Mouse (Mus musculus): ENCODE measurements at regions not wholly inside any gene's neighbourhood (a gene's known extent, or its start where the extent isn't known, plus 50 kb on each side); places are given as distances from the start of the nearest gene placed in this dataset.

DNA sequence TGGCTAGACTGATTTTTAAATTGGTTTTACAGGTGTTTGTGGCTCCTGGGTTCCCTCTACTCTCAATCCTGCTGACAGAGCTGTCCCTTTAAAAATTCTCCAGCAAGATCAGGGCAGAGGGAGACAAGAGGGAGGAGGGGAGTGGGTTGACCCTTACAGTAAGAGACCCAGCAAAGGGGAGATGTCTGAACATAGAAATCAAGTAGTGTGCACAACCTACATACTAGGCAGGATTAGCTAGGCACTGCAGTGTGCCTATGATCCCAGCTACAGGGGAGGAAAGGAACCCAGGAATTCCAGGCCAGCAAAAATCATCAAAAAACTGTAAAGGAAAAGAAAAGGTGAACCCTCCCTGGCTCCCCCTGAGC is 113.2 kb upstream of the Thy1 start:
- no peak for DNase-seq (ENCODE audit: low read depth)

DNA sequence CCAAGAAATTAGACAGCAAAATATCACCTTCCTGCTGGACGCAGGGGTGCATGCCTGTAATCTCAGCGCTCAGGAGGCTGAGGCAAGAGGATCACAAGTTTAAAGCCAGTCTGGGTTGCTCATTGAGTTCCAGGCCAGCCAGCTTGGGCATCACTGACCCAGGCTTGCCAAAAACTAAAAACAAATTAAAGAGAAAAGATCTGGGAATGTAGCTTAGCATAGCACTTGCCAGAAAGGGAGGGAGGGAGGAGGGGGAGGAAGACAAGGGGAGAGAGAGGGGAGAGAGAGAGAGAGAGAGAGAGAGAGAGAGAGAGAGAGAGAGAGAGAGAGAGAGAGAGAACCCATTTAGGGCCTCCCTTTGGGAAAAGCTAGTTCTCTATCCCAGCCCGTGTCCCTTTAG is 112.7 kb upstream of the Thy1 start:
- DNase-seq (ENCODE audit: low read depth) = no peak

DNA sequence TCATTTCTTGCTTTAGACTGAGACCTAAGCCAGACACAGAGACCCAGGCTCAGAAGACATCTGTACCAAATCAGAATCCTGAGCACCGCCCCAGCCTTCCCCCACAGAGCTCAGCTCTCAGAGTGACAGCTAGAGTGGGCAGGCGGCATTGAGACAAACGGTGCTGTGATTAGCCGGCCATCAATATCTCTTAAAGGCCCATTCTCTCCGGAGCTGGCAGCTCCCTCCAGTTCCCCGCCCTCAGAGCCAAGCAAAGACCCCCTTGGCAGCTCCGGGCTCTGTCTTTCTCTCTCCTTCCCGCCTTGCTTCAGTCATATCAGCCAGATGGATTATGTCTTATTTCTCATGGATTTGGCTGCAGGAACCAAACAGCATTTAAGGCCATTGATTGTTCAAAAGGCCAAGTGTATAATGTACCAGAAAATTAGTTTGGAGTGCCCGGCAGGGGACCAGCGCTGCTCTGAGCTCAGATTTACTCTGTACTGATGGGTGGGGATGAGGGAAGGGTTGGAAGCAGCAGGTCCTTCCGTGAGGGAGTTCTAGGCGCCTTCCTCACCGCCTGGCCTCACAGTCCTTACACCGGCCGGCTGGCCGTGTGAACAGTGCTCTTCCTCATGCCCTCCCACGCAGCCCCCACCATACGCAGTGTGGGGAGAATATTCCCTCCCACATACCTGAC is 109.0 kb upstream of the Thy1 start:
- DNase-seq (ENCODE audit: low read depth) = no peak

DNA sequence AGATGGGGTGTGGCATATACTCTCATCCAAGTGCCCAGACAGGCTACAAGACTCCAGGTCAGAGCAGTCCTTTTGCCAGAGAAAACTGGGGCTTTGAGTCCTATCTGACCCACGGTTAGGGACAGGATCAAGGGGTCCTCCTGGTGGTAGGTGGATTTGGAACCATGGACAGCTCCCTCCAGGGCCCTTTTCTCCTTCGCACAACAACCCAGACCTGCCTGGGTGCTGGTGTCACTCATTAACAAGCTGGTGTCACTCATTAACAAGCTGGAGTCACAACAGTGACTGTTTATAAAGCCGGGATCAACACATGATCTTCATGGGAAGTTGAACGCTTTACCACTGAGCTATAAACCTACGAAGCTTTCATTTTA is 108.5 kb upstream of the Thy1 start:
- DNase-seq (ENCODE audit: low read depth) = no peak

DNA sequence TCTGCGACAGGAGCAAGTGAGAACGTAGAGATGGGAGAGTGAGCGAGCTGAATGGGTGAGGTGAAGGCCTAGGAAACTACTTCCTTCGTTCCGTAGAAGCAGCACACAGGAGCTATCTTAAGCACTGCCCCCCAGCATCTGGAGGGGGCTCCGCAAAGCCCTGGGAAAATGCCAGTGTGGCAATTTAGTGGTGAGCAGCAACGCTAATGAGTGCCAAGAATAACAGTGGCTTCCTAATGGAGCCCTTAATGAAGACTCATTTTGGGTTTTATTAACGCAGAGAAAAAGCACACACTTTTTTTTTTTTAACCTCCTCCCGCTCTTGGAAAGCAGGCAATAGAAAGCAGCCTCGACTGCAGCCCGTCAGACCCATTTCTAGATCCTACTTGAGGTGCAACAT is 103.8 kb upstream of the Thy1 start:
- no peak for DNase-seq (ENCODE audit: low read depth)

DNA sequence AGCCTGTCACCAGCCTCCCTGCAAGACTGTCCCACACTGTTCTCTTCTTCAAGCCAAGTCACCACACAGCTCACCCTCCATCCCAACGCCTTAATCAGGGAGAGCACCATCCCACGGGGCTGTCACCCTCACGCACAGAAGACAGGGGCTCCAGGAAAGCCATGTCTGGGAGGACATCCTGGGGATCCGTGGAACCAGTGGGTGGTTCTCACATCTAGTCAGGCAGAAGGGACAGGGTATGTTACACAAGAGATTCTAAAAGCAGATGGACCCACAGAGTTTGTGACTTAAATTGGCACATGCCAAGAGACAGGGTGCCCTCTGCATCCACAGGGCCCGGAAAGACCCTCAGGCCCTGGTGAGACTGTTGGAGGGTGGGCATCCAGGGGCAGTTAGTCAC is 101.0 kb upstream of the Thy1 start:
- no peak for DNase-seq (ENCODE audit: low read depth)

DNA sequence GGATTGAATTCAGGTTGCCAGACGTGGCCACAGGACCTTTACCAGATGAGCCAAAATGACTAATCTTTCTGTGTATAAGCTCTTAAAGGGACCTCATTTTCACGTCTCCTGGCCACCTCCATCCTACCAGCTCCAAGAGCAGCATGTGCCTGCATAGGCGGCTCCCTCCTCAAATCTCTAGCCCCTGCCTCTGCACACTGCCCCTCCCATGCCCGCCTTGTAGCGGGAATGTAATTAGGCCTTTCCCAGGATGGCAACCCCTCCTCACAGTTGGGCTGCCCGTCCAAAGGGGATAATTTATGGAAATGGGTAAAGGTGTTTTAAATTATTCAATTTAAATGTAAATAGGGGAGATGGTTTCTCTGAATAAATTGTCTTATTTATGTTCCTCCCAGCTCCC is 99.7 kb upstream of the Thy1 start:
- no peak for DNase-seq (ENCODE audit: low read depth)

DNA sequence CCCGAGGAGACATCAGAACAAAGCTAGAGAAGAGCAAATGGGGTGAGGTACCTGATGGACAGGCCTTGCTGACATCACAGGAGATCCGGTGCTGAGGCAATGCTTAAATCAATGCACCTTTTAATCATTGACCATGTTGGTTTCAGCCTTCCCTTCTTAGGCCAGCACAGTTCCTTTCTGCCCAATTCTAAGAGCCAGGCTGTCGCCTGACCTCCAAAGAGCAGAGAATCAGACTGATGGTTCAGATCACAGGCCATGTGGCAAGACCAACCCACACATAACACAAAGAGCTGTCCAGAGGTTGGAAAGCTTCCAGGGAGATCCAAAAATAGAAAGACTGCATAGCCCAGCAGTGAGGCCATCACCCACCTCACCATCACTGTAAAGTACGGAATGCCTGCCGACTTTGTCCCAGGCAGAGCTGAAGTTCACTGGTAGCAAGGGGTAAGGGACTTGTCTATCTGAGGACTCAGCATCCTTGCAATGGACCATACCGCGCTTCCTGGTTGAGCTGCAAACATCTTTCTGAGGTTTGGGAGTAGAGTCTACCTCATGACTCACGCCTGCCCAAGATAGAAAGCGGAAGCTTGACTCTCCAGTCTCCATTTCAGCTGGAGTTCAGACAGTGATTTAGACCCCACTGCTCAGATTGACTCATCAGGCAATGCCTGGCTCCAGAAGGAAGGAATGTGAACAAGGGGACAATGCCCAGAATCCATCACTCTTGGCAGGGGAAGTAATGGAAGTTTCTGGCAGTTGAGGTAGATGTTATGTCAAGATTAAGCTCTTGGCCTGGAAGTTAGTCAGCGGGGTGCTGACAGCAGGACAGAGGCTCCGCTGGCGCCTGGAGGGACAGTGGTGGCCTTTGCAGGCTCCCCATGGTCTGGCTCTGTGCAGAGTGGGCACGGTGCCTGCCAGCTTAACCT is 98.1 kb upstream of the Thy1 start:
- no peak for DNase-seq (ENCODE audit: low read depth)

DNA sequence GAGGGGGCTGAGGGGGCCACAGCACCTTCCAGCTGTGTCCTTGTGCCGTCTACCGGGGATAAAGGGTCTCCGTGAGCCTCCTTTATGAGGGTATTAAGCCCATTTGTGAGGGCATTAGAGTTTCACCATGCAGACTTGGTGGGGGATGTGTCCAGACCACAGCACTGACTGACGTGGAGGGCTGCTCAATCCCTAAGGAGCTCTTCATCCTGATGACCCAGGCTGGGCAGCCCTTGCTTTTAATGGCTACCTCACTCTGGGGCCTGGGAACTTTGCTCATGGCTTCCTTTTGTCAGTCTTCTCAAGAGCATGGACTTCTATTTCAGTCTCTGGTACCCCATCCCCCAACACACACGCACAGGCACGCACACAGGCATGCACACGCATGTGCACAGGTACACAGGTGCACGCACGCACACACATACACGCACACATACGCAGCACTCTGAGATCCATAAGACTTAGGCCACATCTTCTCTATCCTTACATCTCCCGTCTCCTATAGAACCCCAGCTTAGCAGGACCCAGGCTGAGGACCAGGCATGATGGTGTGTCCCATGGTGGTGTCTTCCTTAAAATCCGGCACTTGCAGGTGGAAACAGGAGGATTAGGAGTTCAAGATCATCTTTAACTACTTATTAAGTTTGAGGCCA is 97.1 kb upstream of the Thy1 start:
- DNase-seq (ENCODE audit: low read depth) = no peak

DNA sequence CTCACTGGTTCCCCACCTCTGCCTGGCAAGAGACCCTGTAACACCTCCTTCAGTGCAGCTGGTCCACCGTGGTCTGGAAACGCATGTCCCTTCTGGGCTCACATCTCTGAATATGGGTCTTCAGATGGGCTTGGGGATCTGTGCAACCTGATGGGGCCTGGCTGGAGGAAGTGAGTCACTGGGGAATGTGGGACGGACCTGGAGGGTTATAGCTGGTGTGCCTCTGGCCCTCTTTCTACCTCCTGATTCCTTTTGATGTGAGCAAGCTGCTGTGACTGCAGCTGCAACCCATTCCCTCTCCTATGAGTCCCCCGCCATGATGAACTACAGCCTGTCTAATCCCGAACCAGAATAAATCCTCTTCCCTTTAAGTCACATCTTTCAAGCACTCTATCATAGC is 96.1 kb upstream of the Thy1 start:
- DNase-seq (ENCODE audit: low read depth) = no peak

DNA sequence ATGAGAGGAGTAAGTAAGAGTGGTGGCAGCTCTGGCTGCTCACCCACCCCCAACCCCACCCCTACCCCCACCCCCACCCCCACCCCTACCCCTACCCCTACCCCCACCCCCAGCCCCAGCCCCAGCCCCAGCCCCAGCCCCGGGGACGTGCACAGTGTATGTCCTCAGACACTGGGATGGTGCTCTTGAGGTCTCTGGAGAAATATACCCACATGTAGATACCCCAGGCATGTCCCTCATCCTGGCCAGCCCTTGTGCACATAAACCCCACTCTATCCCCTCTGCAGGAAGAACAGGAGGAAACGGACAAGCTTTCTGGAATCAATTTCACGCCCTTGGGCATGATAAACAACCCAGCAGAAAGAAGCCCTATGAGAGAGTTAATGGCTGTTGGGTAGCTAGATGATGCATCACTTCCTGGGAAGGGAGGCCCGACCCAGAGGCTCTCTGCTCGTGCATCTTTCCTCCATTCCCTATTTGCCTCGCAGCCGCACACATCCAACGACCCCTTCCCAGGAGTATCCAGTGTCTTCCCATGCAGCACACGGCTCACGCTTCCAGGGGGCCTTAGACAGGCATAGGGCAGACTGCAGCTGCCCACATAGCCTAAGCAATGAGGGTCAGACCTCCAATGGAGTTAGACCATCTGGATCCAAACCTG is 95.6 kb upstream of the Thy1 start:
- DNase-seq (ENCODE audit: low read depth) = no peak

DNA sequence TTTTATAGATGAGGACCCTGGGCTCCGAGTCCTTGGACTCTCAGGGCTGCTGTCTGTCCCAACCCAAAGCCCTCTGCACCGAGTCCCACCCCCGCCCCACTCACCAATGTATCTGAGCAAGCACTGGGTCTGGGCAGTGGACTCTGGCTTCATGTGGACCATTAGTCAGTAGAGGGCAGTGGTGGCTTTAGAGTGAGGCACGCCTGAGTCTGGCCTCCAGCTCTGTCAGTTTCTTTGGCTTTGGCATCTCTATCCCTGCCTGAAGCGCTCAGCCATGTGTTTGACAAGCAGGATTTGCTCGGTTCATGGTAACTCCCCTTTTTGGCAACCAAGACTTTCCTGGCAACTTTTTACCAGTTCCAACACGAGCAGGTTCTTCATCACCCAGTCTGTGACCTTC is 90.1 kb upstream of the Thy1 start:
- DNase-seq (ENCODE audit: low read depth) = no peak

DNA sequence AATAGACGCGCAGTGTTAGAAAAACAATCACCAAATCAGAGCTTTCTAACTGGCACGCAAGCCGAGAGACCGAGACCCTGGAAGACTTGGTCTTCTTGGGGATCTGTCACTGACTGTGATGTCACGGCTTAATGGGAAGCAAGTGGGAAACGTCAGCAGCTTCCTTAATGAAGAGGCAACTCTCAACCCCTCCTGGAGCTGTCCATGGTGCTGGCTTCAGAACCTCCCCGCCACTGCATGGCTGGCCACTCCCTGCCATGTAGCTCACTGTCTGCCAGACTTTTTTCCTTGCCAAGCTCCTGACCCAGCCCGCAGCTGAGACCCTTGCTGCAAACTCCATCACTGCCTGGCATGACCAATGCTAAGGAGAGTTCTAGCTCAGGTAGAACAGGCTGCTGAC is 83.6 kb upstream of the Thy1 start:
- DNase-seq (ENCODE audit: low read depth) = no peak

DNA sequence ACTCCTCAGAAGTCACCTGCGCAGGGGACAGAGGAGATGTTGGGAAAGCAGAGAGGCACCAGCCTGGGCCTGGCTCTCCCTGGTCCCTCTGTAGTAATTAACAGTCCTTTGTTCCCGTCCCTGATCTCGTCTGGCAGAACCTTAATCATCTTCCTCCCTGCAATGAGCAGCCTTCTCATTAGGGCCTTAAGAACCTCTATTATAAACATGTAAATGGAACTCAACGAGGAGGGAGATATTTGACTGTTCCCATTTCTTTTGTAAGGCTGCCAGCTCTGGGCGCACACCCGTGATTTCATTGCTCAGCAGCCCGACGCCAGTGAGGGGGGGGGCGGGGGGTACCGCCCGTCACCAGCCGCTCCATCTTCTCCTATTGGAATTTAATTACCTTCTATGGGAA is 81.8 kb upstream of the Thy1 start:
- DNase-seq (ENCODE audit: low read depth) = no peak

DNA sequence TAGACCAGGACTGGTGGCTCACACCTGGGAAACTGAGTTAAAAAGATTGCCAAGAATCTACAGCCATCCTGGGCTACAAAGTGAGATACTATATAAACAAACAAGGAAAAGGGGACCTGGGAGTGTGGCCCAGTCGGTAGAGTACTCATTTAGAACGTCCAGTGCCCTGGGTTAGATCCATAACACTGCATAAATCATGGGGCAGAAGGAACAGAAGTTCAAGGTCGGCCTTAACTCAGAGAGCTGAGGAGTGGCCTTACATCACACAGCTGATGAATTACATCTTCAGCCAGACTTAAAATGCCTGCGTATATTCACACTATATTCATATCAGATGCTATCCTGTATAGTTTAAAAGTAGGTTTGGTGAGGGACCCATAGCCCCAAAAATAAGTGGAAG is 78.0 kb upstream of the Thy1 start:
- DNase-seq (ENCODE audit: low read depth) = no peak

DNA sequence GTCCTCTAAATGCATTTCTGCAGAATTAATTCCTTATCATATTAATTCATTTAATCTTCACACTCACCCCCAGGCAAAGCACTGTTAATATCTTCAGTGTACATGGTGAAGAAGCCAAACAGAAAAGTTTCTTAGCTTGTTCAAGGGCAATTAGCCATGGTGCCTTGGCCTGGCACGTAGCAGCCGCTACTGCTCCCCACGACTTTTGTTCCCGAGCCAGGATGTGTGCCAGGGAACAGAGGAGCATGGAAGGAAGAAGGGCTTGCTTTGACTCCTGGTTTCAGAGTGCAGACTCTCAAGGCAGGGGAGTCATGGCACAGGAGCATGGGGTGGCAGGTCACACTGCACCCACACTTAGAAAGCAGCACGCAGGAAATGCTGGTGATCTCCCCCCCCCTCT is 77.4 kb upstream of the Thy1 start:
- DNase-seq (ENCODE audit: low read depth) = no peak

DNA sequence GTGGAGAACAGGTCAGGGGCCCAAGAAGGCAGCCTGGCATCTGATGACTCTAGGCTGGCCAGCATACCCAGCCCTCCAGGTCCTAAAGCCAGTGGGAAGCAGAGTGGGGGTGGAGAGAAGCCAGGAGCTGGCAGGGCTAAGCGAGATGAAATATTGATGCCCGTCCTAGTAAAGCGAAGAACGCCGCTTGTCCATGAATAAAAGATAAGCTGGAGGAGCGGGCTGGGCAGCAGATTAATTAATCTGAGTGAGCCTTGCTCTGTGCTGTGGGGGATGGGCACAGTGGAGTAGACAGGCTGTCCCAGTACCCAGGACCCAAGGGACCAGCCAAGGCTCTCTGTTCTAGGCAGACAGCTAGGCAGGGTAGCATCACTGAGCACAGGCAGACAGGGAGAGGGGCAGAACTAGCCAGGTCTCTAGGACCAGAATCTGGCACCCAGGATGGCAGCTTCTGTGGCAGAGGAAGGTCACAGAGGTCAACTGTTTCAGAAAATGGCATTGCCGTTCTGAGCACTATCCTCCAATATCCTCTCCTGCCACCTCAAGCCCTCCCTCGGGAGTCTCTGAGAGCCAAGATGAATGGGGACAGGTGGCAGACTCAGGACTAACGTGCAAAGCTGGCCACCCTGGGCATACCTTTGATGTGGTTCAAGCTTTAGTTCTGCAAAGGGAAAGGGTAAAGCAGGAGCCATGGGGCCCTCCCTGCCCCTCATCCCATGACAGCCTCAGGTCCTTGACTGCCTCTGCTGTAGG is 73.0 kb upstream of the Thy1 start:
- no peak for DNase-seq (ENCODE audit: low read depth)

DNA sequence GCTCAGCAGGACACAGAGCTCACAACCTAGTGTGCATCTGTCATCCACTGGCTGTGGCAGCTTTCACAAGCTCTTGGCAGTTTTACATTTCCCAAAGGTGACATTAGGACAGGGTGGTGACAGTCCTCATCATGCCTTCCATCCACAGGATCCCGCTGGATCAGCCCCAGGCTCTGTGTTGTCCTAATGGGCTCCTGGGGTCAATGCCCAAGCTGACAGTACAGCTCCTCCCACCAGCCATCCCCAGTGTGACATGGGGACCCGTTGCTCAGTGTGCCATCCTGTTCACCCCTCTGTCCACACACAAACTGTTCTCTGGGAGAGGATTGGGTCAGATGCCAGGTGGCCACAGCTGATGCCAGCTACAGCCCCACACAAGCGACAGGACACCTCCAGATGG is 72.3 kb upstream of the Thy1 start:
- no peak for DNase-seq (ENCODE audit: low read depth)

DNA sequence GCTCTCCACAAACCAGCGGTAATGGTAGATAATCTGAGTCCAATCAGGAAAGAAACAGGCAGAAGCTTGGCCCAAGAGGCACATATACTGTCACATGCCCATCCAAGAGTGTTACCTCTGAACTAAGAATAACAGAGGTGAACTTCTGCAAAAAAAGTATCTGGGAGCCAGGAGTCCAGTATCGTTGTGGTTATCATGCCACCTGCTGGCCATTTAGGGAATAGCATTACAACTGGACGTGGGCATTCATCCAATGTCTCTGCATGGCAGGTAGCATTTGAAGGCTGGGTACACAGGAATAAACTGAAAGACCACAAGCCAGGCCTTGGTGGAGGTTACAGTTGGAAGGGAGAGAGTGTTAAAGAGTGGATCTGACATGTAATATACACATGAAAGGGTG is 70.9 kb upstream of the Thy1 start:
- peak; percentile 83 for DNase-seq (ENCODE audit: low read depth)

DNA sequence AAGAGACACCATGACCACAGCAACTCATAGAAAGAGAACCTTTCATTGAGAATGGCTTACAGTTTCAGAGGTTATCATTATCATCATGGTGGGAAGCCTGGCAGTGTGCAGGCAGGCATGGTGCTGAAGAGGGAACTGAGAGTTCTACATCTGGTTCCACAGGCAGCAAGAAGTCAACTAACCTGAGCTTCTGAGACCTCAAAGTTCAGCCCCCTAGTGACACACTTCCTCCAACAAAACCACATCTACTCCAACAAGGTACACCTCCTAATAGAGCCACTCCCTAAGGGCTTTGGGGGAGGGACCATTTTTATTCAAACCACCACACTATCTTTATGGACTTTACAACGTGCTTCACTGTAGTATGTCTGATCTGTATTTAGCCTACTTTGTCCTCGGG is 67.8 kb upstream of the Thy1 start:
- peak; percentile 58 for DNase-seq (ENCODE audit: low read depth)

DNA sequence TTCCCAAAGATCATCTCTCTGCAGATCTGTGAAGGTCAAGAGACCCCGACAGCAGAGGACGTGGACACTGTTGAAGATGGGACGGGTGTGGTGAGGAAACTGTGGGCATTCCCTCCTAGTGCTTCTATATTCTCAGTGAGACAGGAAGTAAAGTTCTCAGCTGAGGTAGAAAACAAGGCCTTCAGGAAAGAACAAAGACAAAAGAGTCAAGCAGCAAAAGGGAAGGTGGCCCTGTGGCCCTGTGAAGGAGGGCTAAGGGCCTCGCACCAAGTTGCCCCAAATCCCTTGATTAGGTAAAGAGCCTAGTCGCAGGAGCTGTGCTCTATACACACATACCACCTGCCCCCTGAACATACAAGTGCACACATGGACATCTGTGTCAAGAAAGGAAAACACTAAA is 66.8 kb upstream of the Thy1 start:
- peak; percentile 53 for DNase-seq (ENCODE audit: low read depth)

DNA sequence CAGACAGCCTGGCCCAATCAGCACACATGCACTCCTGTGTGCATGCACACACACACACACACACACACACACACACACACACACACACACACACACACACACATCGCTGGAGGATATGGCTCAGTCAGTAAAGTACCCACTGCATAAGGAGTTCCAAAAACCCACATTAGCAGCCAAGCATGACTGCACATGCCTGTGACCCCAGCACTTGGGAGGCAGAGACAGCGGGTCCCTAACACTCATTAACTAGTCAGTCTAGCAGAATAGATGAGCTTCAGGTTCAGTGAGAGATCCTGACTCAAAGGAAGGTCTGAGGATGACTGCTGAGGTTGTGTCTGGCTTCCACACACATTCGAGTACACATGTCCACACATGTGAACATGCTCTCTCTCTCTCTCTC is 65.4 kb upstream of the Thy1 start:
- DNase-seq (ENCODE audit: low read depth) = no peak
